ENCODE assay signal across 25 mouse cellular contexts in the genomic region with DNA sequence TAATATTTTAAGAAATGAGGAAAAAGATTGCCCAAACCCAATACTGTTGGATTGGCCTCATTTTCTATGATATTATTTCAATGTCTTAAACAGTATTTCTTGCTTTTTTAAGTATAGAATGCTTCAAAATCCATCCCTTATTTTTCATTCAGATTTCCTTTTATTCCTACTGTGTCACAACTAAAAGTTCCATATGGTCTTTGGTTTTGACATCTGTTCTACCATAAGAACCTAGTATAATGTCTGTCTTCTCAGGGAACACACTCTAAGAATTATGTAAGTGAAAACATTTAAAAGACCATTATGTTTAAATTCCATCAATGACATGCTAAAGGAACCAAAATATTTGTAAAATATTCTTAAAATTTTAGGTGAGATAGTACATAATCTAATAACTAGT.
"Had no signal": no experiment of that assay in that cellular context is flagged by ENCODE, and none has a peak within 500 bp of the region (broad histone marks: within the 10 kb centered on the region; RNA-seq: fewer than 3 reads in every experiment).

No protein-coding gene starts in this region.

- H3K9me3 ChIP-seq: limb, embryonic 12.5 days; limb, embryonic 15.5 days; midbrain, embryonic 13.5 days; neural tube, embryonic 13.5 days; stomach, embryonic 15.5 days had no signal

- H3K4me1 ChIP-seq: limb, embryonic 12.5 days; limb, embryonic 15.5 days; midbrain, embryonic 13.5 days; neural tube, embryonic 13.5 days; stomach, embryonic 15.5 days had no signal

- H3K4me3 ChIP-seq: limb, embryonic 12.5 days; limb, embryonic 15.5 days; midbrain, embryonic 13.5 days; myocyte; neural tube, embryonic 13.5 days; stomach, embryonic 15.5 days had no signal

- H3K27ac ChIP-seq: limb, embryonic 12.5 days; limb, embryonic 15.5 days; liver, embryonic 14.5 days; macrophage; midbrain, embryonic 13.5 days; neural tube, embryonic 13.5 days; stomach, embryonic 15.5 days had no signal

- H3K4me2 ChIP-seq: limb, embryonic 12.5 days; limb, embryonic 15.5 days; liver, embryonic 11.5 days; lung, embryonic 14.5 days; midbrain, embryonic 13.5 days; neural tube, embryonic 13.5 days; stomach, embryonic 15.5 days had no signal

- H3K9ac ChIP-seq: limb, embryonic 12.5 days; limb, embryonic 15.5 days; liver, embryonic 14.5 days; liver, postnatal 0 days; lung, embryonic 14.5 days; midbrain, embryonic 13.5 days; neural tube, embryonic 13.5 days; stomach, embryonic 15.5 days had no signal

- ATAC-seq: liver, postnatal 0 days; lung, postnatal 0 days; midbrain, embryonic 13.5 days; midbrain, embryonic 16.5 days had no signal

- H3K36me3 ChIP-seq: limb, embryonic 12.5 days; limb, embryonic 15.5 days; midbrain, embryonic 13.5 days; neural tube, embryonic 13.5 days; stomach, embryonic 15.5 days had no signal

- H3K27me3 ChIP-seq: limb, embryonic 12.5 days; limb, embryonic 15.5 days; midbrain, embryonic 13.5 days; neural tube, embryonic 13.5 days; stomach, embryonic 15.5 days had no signal

- DNase-seq: kidney, adult 18-20 months; kidney, adult 9 months; kidney, postnatal 14 days; kidney, postnatal 4 days; layer of hippocampus, postnatal 36 days; left cerebral cortex, postnatal 4 days; liver, postnatal 0 days; lung, embryonic 14.5 days; retina, postnatal 1 day; right cerebral cortex, postnatal 25 days; spleen, adult 18-20 months; thymus, adult 18-20 months; thymus, postnatal 14 days; thymus, postnatal 4 days had no signal
